Mouse (Mus musculus): ENCODE data around the gene Pnpla2.

The Pnpla2 gene

GRCm38 (mm10) chr7:141467230-141468030 lies 12.4 kb downstream of the Pnpla2 start, which contains the start of gene Cd151:
Gene Cd151 (plus strand): TSS chr7:141467392.
- DNase-seq (ENCODE audit: low spot score), result peak; percentile 80

DNA sequence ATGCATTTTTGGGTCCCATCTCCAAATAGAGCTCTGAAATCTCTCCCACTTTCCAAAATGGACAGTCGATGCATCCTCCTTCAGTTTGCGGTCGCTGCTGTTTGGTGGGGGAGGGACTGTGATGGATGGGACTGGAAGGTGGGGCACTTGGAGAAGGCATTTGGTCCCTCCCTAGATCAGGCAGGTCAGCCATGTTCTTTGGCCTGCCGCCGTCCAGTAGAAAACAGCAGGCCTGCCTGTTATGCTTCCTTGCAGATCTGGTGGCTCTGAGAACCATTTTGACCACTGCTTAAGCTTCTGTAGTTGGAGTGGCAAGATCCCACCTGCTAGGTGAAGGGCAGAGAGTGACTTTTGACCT lies 13.1 kb downstream of the Pnpla2 start:
- peak; percentile 46 for DNase-seq (ENCODE audit: low spot score)

GRCm38 (mm10) chr7:141468522-141469211 lies 13.7 kb downstream of the Pnpla2 start:
- peak; percentile 86 for DNase-seq (ENCODE audit: low spot score)

DNA sequence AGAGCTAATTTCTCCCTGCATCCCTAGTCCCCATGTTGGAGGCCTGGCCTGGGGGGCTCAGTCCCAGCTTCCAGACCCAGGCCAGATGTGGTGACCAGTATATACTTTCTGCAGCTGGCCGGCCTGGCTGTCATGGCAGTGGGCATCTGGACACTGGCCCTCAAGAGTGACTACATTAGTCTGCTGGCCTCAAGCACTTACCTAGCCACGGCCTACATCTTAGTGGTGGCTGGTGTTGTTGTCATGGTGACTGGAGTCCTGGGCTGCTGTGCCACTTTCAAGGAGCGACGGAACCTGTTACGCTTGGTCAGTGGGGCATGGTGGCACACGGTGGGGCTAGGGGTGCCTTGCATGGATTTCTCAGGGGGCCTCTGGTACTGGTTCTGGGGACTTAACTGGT lies 14.4 kb downstream of the Pnpla2 start:
- DNase-seq (ENCODE audit: low spot score), result no peak

DNA sequence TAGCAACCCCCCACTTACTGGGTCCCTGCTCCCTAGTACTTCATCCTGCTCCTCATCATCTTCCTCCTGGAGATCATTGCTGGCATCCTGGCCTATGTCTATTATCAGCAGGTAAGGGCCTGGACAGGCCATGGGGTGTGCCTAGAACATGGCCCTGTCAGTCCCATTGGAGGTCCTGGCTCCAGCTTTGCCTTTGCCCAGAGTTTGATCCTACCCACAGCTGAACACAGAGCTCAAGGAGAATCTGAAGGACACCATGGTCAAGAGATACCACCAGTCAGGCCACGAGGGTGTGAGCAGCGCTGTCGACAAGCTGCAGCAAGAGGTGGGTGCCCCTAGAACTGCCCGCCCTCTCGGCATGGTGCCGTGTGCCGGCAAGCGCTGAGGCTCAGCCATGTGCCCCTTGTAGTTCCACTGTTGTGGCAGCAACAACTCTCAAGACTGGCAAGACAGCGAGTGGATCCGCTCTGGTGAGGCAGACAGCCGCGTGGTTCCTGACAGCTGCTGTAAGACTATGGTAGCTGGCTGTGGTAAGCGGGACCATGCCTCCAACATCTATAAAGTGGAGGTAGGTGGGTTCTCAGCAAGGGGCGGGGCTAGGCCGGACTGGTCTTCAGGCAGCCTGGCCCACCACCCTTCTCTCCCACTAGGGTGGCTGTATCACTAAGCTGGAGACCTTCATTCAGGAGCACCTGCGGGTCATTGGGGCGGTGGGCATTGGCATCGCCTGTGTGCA lies 15.1 kb downstream of the Pnpla2 start:
- DNase-seq (ENCODE audit: low spot score), result no peak

DNA sequence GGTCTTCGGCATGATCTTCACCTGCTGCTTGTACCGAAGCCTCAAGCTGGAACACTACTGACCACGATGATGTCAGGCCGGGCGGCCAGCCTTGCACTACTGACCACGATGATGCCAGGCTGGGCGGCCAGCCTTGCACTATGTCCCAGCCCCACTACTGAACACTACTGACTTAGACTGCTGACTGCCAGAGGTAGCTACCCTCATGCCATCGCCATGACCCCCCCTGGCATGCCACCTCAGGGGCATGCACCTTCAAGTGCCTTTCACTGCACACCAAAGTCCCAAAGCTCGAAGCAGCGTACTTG lies 15.6 kb downstream of the Pnpla2 start:
- no peak for DNase-seq (ENCODE audit: low spot score)

DNA sequence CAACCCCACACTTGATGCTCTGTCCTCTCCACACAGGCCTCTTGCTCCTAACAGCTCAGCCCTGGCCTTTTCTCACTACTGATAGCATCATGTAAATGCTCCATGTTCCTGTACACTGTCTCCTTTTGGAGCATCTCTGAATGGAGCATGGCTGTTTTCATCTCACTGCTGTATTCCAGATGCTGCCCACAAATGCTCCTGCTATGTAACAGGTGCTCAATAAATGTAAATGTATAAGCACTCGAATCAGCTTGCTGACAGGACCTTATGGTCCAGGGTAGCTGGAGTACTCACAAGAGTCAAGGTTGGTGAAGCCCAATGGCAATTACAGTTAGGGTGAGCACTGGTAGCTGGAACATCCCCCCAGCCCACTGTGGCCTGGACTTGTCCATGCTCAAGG lies 16.2 kb downstream of the Pnpla2 start:
- DNase-seq (ENCODE audit: low spot score), result no peak

DNA sequence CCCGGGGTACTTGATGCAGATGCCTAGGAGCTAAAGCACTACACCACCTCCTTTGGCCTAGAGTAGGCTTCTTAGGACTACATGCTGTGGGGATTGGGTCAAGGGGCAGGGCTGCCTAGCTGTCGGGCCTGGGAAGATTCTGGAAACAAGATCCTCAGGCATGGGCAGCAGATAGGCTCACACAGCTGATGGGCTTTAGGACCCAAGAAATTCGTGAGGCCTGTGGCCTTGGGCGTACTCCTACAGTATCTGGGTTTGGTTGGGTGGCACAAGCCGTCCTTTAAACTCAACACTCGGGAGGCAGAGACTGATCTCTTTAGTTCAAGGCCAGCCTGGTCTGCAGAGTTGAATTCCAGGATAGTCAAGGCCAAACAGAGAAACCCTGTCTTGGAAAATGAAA lies 17.2 kb downstream of the Pnpla2 start:
- DNase-seq (ENCODE audit: low spot score), result no peak

GRCm38 (mm10) chr7:141472763-141473162 lies 17.8 kb downstream of the Pnpla2 start:
- no peak for DNase-seq (ENCODE audit: low spot score)

GRCm38 (mm10) chr7:141474160-141474559 lies 19.2 kb downstream of the Pnpla2 start:
- no peak for DNase-seq (ENCODE audit: low spot score)

DNA sequence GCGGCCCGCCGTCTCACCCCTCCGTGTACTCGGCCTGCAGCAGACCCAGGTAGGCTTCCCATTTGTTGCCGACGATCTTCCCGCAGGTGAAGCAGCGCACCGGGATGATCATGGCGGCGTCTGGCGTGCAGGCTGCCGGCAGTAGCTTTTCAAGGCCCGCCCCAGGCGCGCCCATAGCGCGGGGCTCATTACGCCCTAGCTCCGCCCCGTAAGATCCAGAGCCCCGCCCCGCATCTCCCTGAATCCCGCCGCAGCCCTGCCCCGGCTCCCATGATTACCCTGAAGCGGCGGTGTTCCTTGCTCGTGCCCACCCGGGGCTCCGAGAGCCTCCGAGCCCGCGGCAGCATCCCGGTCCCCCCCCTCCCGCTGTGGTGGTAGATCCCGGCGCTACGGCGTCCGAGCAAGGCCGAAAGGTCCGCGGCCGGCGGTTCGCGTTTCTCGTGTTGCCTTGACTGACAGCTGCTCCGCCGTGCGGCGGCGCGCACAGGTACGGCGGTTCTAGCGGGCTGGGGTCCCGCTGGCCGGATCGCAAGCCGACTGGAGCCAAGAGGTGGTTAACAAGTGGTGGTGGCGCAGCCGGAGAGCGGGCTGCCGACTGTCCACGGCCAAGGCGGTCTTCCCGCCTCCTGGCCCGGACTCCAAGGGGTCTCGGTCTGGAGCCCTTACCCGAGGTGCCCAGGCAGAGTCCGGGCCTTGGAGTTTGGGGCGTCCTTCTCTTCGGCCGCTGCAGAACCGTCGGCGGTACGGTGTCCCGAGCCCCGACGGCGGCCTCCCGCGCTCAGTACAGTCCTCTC lies 20.2 kb downstream of the Pnpla2 start, which contains the start of the genes Polr2l and Tspan4:
Gene Polr2l (minus strand): TSS at position 122 of the 794 bp plus-strand sequence.
Gene Tspan4 (plus strand): TSS at position 230 of the 794 bp plus-strand sequence.
- peak; percentile 88 for DNase-seq (ENCODE audit: low spot score)

GRCm38 (mm10) chr7:141475805-141476158 lies 20.8 kb downstream of the Pnpla2 start:
- DNase-seq (ENCODE audit: low spot score), result no peak

- peak; percentile 70 for DNase-seq (ENCODE audit: low spot score)
Observed at GRCm38 (mm10) chr7:141476226-141476980, 21.4 kb downstream of the Pnpla2 start.

DNA sequence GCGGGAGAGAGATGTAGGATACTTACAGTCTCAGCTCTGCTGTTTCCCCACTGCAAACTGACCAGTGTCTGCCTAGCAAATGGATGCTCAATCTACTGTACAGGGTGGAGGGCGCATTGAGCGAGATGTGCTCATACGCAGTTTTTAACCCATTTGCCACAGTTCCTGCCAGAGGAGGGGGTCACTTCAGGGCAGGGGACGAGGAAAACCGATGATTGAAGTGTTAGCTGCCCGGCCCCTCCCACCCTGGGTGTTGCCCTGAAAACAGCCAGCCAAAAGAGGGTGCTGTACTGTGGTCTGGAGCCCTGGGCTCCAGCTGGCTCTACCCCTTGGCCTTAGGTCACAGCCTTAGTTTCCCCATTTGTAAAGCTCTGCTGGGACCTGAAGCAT lies 22.0 kb downstream of the Pnpla2 start:
- DNase-seq (ENCODE audit: low spot score), result no peak

GRCm38 (mm10) chr7:141477578-141478269 lies 22.7 kb downstream of the Pnpla2 start:
- DNase-seq (ENCODE audit: low spot score), result no peak

DNA sequence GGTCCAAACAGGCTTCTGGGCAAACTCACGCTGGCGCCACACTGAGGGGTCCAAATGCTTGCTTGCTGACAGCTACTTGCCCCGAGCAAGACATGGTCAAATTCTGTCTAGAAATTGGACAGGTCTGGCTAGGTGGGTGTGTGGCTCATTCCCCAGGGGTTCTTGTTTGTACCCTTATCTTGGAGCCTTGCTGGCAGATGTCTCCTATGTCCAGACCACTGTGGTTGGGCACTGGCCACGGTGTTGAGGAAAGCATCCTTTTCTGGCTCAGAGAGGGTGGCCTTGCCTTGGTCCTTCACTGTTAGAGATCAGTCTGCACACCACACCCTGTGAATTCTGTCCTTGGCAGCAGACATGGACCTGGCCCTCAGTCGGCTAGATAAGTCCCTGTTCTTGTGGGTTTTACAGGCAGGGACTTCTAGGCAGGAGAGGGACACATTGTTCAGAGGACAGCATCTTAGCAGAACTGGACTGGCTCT lies 23.3 kb downstream of the Pnpla2 start:
- DNase-seq (ENCODE audit: low spot score), result no peak

DNA sequence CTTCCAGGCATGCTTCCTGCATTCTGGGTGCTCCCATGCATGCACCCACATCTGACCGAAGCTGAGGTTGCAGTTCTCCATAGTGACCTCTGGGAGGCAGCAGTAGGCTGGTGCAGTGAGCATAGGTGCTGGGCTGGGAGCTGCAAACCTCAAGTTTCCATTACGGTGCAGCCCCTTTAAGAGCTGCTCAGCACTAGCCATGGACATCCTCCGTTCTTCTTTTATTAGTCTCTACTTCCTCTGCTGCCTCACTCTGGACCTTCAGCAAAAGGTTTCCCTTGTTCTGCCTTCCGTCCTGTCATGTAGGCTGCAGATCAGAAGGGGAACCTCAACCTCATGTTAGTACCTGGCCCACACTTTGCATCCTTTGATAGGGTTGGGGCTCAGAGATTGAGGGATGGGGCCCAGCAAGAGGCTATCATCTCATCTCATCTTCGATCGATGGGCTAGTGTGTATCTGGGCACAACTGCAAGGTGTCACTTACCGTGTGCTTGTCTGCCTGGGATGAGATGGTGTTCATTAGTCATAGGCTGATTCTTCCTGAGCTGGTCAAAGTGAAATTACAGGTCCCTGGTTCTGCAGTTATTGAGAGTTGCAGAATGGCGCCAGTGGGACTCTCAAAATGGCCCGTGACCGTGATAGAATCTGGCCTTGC lies 26.0 kb downstream of the Pnpla2 start:
- peak; percentile 88 for DNase-seq (ENCODE audit: low spot score)

DNA sequence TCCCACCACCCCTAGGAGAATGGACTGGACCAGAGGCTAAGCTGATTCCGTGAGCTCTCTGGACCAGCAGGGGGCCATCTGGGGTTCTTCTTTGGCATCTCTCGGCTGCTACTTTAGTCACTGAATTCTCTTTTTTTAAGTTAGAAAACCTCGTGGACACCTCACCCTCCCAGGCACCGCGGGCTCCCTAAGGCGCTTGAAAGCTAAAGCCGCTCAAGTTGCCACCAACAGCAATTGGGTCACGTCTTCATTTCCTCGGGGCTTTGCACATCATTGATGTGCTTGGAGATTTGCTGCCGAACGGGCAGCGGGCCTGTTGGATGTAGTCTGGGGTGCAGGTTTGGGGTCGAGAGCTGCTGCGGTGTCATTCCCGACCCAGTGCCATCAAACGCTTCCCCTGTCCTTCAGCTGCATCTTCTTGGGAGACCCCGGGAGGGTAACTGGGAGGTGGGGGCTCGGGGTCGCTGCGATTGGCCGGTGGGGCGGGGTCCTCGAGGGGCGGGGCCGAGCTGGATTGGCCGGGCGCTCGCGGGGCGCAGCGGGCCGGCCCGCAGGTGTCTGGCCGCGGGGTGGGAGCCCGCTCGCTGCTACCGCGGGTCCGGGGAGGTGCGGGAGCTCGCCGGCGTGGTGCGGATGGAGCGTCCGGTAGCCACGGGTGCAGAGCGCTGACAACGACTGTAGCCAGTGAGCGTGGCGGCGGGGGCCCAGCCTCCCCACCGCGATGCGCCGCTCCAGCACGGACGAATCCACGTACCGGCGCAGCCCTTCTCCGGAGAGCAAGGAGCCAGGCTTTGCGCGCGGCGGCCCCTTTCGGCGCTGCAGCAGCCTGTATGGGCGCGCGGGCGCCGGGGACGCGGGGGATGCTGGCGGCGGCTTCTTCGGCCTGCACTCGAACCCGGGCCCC lies 26.8 kb downstream of the Pnpla2 start:
- DNase-seq (ENCODE audit: low spot score), result peak; percentile 59

DNA sequence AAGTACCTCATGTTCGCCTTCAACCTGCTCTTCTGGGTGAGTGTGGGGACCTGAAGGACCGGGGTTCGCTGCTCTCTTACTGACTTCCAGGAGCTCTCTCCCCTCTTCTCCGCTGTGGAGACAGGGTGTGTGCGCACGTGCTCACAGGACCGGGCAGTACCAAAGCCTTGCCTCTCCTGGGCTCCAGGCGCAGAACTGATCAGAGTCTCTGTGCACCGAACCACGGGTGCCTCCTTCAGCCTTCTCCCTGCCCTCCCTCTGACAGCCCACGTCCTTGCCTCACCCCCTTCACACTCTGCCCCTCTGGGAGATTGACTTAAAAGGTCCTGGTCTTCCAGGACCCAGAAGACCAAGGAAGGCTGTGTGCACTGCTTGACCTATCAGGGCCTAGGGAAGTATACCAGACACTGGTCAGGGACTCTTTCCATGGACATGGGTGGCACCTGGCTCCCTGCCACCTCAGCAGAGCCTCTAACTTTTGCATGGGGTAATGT lies 27.6 kb downstream of the Pnpla2 start:
- DNase-seq (ENCODE audit: low spot score), result no peak
